Mouse (Mus musculus): ENCODE measurements around the gene Ciz1. TPM values are rescaled to one million over a fixed set of nuclear protein-coding genes. Genes with fewer than 3 reads are reported as not detected.

Ciz1 gene
- total RNA-seq (2021): 10 to 100 TPM; 66.4 to 78.3 TPM
- long read RNA-seq, experiment 1, partial matches to known transcripts: 7 of 67 reads
- long read RNA-seq, experiment 1, other reads (novel, unspliced or antisense): 59 of 67 reads
- long read RNA-seq, experiment 2, partial matches to known transcripts: 13 of 58 reads
- long read RNA-seq, experiment 2, other reads (novel, unspliced or antisense): 41 of 58 reads

- DNase-seq (ENCODE audit: low spot score in 2 of 2): peak; percentile 59 to 69
Observed at GRCm38 (mm10) chr2:32352151-32353006, at the start of gene Ciz1. Ciz1 (plus strand) TSS chr2:32352327.

- DNase-seq (ENCODE audit: low spot score in 2 of 2): no peak
Observed at GRCm38 (mm10) chr2:32302952-32303351, 49.2 kb upstream of the Ciz1 start.

- DNase-seq (ENCODE audit: low spot score in 2 of 2): peak in 1 of 2 experiments; percentile 70
Observed at GRCm38 (mm10) chr2:32304145-32304832, 47.8 kb upstream of the Ciz1 start.

GRCm38 (mm10) chr2:32305668-32306067, 46.5 kb upstream of the Ciz1 start:
- DNase-seq (ENCODE audit: low spot score in 2 of 2): no peak

GRCm38 (mm10) chr2:32306176-32306575, 46.0 kb upstream of the Ciz1 start:
- no peak for DNase-seq (ENCODE audit: low spot score in 2 of 2)

- no peak for DNase-seq (ENCODE audit: low spot score in 2 of 2)
Observed at GRCm38 (mm10) chr2:32307247-32307798, 44.8 kb upstream of the Ciz1 start.

GRCm38 (mm10) chr2:32307941-32308760, 44.0 kb upstream of the Ciz1 start:
- DNase-seq (ENCODE audit: low spot score in 2 of 2): peak in 1 of 2 experiments; percentile 78

- no peak for DNase-seq (ENCODE audit: low spot score in 2 of 2)
Observed at GRCm38 (mm10) chr2:32308870-32309568, 43.1 kb upstream of the Ciz1 start.

- no peak for DNase-seq (ENCODE audit: low spot score in 2 of 2)
Observed at GRCm38 (mm10) chr2:32310096-32310845, 41.9 kb upstream of the Ciz1 start.

- DNase-seq (ENCODE audit: low spot score in 2 of 2): no peak
Observed at GRCm38 (mm10) chr2:32311443-32312317, 40.4 kb upstream of the Ciz1 start.

GRCm38 (mm10) chr2:32312318-32312964, 39.7 kb upstream of the Ciz1 start:
- peak in 1 of 2 experiments; percentile 69 for DNase-seq (ENCODE audit: low spot score in 2 of 2)

- no peak for DNase-seq (ENCODE audit: low spot score in 2 of 2)
Observed at GRCm38 (mm10) chr2:32314831-32315230, 37.3 kb upstream of the Ciz1 start.

- no peak for DNase-seq (ENCODE audit: low spot score in 2 of 2)
Observed at GRCm38 (mm10) chr2:32315751-32316150, 36.4 kb upstream of the Ciz1 start.

- DNase-seq (ENCODE audit: low spot score in 2 of 2): no peak
Observed at GRCm38 (mm10) chr2:32316887-32317656, 35.1 kb upstream of the Ciz1 start.

GRCm38 (mm10) chr2:32317791-32318417, 34.2 kb upstream of the Ciz1 start:
- no peak for DNase-seq (ENCODE audit: low spot score in 2 of 2)

- no peak for DNase-seq (ENCODE audit: low spot score in 2 of 2)
Observed at GRCm38 (mm10) chr2:32318709-32319585, 33.2 kb upstream of the Ciz1 start.
